15 mouse cellular contexts compared by ENCODE assay signal in genomic region chr7:78157946-78158345, GRCm38 (mm10).
"Had no signal": no experiment of that assay in that cellular context is flagged by ENCODE, and none has a peak within 500 bp of the region (broad histone marks: within the 10 kb centered on the region; RNA-seq: fewer than 3 reads in every experiment).

No protein-coding gene starts in this region.

- H3K27ac ChIP-seq: kidney, postnatal 0 days; layer of hippocampus, adult 2 months; limb, embryonic 12.5 days; liver, embryonic 13.5 days; lung, embryonic 15.5 days; macrophage; midbrain, embryonic 15.5 days; neural tube, embryonic 12.5 days; stomach, embryonic 15.5 days had no signal

- H3K9ac ChIP-seq: limb, embryonic 12.5 days; liver, embryonic 13.5 days; liver, postnatal 0 days; lung, embryonic 15.5 days; midbrain, embryonic 15.5 days; neural tube, embryonic 12.5 days; stomach, embryonic 15.5 days had no signal

- H3K27me3 ChIP-seq: limb, embryonic 12.5 days; liver, embryonic 13.5 days; lung, embryonic 15.5 days; megakaryocyte, embryonic 14.5 days; midbrain, embryonic 15.5 days; neural tube, embryonic 12.5 days; stomach, embryonic 15.5 days had no signal

- H3K4me1 ChIP-seq: limb, embryonic 12.5 days; liver, embryonic 13.5 days; lung, embryonic 15.5 days; megakaryocyte, embryonic 14.5 days; midbrain, embryonic 15.5 days; neural tube, embryonic 12.5 days; stomach, embryonic 15.5 days had no signal

- H3K9me3 ChIP-seq: limb, embryonic 12.5 days; liver, embryonic 13.5 days; lung, embryonic 15.5 days; midbrain, embryonic 15.5 days; neural tube, embryonic 12.5 days; stomach, embryonic 15.5 days had no signal

- DNase-seq: liver; liver, embryonic 13.5 days; liver, postnatal 0 days; lung, postnatal 14 days; thymus, postnatal 14 days had no signal

- ATAC-seq: liver, postnatal 0 days; midbrain, embryonic 15.5 days had no signal

- H3K36me3 ChIP-seq: limb, embryonic 12.5 days; liver, embryonic 13.5 days; lung, embryonic 15.5 days; midbrain, embryonic 15.5 days; neural tube, embryonic 12.5 days; stomach, embryonic 15.5 days had no signal

- H3K4me2 ChIP-seq: limb, embryonic 12.5 days; liver, embryonic 13.5 days; lung, embryonic 15.5 days; midbrain, embryonic 11.5 days; midbrain, embryonic 15.5 days; neural tube, embryonic 12.5 days; stomach, embryonic 15.5 days had no signal

- H3K4me3 ChIP-seq: layer of hippocampus, adult 2 months; limb, embryonic 12.5 days; liver, embryonic 13.5 days; lung, embryonic 15.5 days; megakaryocyte, embryonic 14.5 days; midbrain, embryonic 15.5 days; neural tube, embryonic 12.5 days; stomach, embryonic 15.5 days had no signal
